Mouse (Mus musculus) liver, embryonic 12.5 days (tissue): ENCODE results near the gene Afg3l1. TPM values are rescaled to one million over a fixed set of nuclear protein-coding genes. Genes with fewer than 3 reads are reported as not detected.
"Not testable (repeated sequence)": the region's sequence is repeated elsewhere in the genome, so short reads cannot be mapped to it uniquely, and the experiment has no call there.

Experiments
- ATAC-seq: fragments of 200-750 bp; cut with Nextera tagmentation; 2 replicates; pipeline ENCODE4 v1.8.0; 2017; ENCODE audit warnings: moderate number of reproducible peaks, mild to moderate bottlenecking, moderate library complexity
- H3K27ac ChIP-seq: fragments of 300-500 bp; sonication (generic); 2 replicates; pipeline ENCODE4 v1.5.1; 2016; ENCODE audit warnings: mild to moderate bottlenecking
- H3K27me3 ChIP-seq: fragments of 300-500 bp; sonication (generic); replicated peaks from 2 replicates; pipeline ENCODE4 v1.6.1; 2016; ENCODE audit warnings: mild to moderate bottlenecking, moderate library complexity
- H3K36me3 ChIP-seq: fragments of 300-500 bp; sonication (generic); 2 replicates; pipeline ENCODE4 v1.6.1; 2016; ENCODE audit warnings: mild to moderate bottlenecking, moderate library complexity
- H3K4me1 ChIP-seq: fragments of 300-500 bp; sonication (generic); 2 replicates; pipeline ENCODE4 v1.6.1; 2016
- H3K4me2 ChIP-seq: fragments of 300-500 bp; sonication (generic); 2 replicates; pipeline ENCODE4 v1.6.1; 2016; ENCODE audit warnings: mild to moderate bottlenecking, moderate library complexity
- H3K4me3 ChIP-seq: fragments of 300-500 bp; sonication (generic); 2 replicates; pipeline ENCODE4 v1.5.1; 2016; ENCODE audit warnings: mild to moderate bottlenecking, moderate library complexity
- H3K9ac ChIP-seq: fragments of 300-500 bp; sonication (generic); 2 replicates; pipeline ENCODE4 v1.6.1; 2016; ENCODE audit warnings: mild to moderate bottlenecking, moderate library complexity
- H3K9me3 ChIP-seq: fragments of 300-500 bp; sonication (generic); replicated peaks from 2 replicates; pipeline ENCODE4 v1.6.1; 2016; ENCODE audit warnings: mild to moderate bottlenecking, moderate library complexity
- WGBS: fragments of 180-500 bp; shearing (Covaris S2); methylation state at CpG from one replicate; pipeline ENCODE4 v1.1.7; 2016; ENCODE audit not compliant: insufficient replicate concordance; 5-methylcytosine and 5-hydroxymethylcytosine counted together
- polyA plus RNA-seq: library from polyadenylated mRNA; unstranded; fragments of >200 nt; fragmentation: Nextera tagmentation; extraction: Ambion mirVana; gene quantifications from 2 replicates; pipeline ENCODE4 v1.2.1, GENCODE M21; 2016

Afg3l1 gene
- polyA plus RNA-seq, 1 experiment from 2014 or later: 38.0 TPM

- Histone ChIP-seq H3K4me2 (no peak overlapping the region), H3K36me3 (peaks cover 82% of the 10 kb centered on the region), H3K4me1 (no peaks in the 10 kb centered on the region), H3K4me3 (no peak overlapping the region), H3K9ac (no peak overlapping the region), H3K27ac (no peak overlapping the region), H3K27me3 (no peaks in the 10 kb centered on the region), H3K9me3 (no peaks in the 10 kb centered on the region)
- ATAC-seq: no peak
- WGBS: 81% methylated on average over 25 of the region's 25 CpGs
Measured at GRCm38 (mm10) chr8:123527720-123528489, 50.2 kb downstream of the Afg3l1 start.

GRCm38 (mm10) chr8:123536242-123536989 lies 58.7 kb downstream of the Afg3l1 start:
- H3K4me3 ChIP-seq: no peak overlapping the region
- H3K4me2 ChIP-seq: no peak overlapping the region
- peaks cover 44% of the 10 kb centered on the region for H3K36me3 ChIP-seq
- no peak for ATAC-seq
- no peaks in the 10 kb centered on the region for H3K9me3 ChIP-seq
- WGBS: 85% methylated on average over 9 of the region's 9 CpGs
- H3K27me3 ChIP-seq: peaks cover 19% of the 10 kb centered on the region
- no peak overlapping the region for H3K9ac ChIP-seq
- H3K4me1 ChIP-seq: no peaks in the 10 kb centered on the region
- H3K27ac ChIP-seq: no peak overlapping the region

GRCm38 (mm10) chr8:123536990-123537380 lies 59.3 kb downstream of the Afg3l1 start:
- H3K9me3 ChIP-seq: no peaks in the 10 kb centered on the region
- H3K27me3 ChIP-seq: peaks cover 19% of the 10 kb centered on the region
- no peak overlapping the region for H3K4me3 ChIP-seq
- ATAC-seq: no peak
- no peaks in the 10 kb centered on the region for H3K4me1 ChIP-seq
- no peak overlapping the region for H3K9ac ChIP-seq
- peaks cover 38% of the 10 kb centered on the region; the same call in 1 of the 2 replicates for H3K36me3 ChIP-seq
- no peak overlapping the region for H3K4me2 ChIP-seq
- WGBS: 25% methylated on average over 10 of the region's 10 CpGs
- H3K27ac ChIP-seq: no peak overlapping the region

GRCm38 (mm10) chr8:123537641-123538040 lies 59.9 kb downstream of the Afg3l1 start:
- not testable (repeated sequence) for H3K27ac ChIP-seq, H3K9ac ChIP-seq, H3K9me3 ChIP-seq, ATAC-seq, H3K4me1 ChIP-seq, H3K4me2 ChIP-seq, H3K4me3 ChIP-seq
- H3K36me3 ChIP-seq: peaks cover 32% of the 10 kb centered on the region; the same call in 1 of the 2 replicates
- WGBS: 87% methylated on average over 7 of the region's 14 CpGs
- peaks cover 19% of the 10 kb centered on the region for H3K27me3 ChIP-seq

Other genes with a start within 250 kb of the Afg3l1 start
- gene Spata2l, start 241.7 kb upstream of the Afg3l1 start, polyA plus RNA-seq: 1.4 and 1.8 TPM in 2 replicates
- gene Zfp276, start 223.7 kb upstream of the Afg3l1 start, polyA plus RNA-seq: 11.3 and 11.8 TPM in 2 replicates
- 5.8 and 7.6 TPM in 2 replicates for gene Vps9d1, start 223.6 kb upstream of the Afg3l1 start, polyA plus RNA-seq
- 27.4 and 32.2 TPM in 2 replicates for gene Fanca, start 159.3 kb upstream of the Afg3l1 start, polyA plus RNA-seq
- 4.6 TPM in 2 replicates for gene Spire2, start 145.2 kb upstream of the Afg3l1 start, polyA plus RNA-seq
- 79.2 and 94.3 TPM in 2 replicates for gene Tcf25, start 104.2 kb upstream of the Afg3l1 start, polyA plus RNA-seq
- gene Mc1r, start 70.8 kb upstream of the Afg3l1 start, polyA plus RNA-seq: not detected in 2 replicates
- gene Tubb3, start 66.5 kb upstream of the Afg3l1 start, polyA plus RNA-seq: 0.41 and 0.76 TPM in 2 replicates
- 17.2 and 18.4 TPM in 2 replicates for gene Def8, start 54.4 kb upstream of the Afg3l1 start, polyA plus RNA-seq
- gene Dbndd1, start 37.6 kb downstream of the Afg3l1 start, polyA plus RNA-seq: 0.42 and 0.56 TPM in 2 replicates
- 5.4 and 8.6 TPM in 2 replicates for gene Gas8, start 40.9 kb downstream of the Afg3l1 start, polyA plus RNA-seq
- gene Rhou, start 176.0 kb downstream of the Afg3l1 start, polyA plus RNA-seq: 1.6 and 1.9 TPM in 2 replicates